Mouse (Mus musculus): ENCODE results near the gene Cnn3.

Cnn3 gene

GRCm38 (mm10) chr3:121490941-121491340, 64.6 kb downstream of the Cnn3 start:
- no peak for DNase-seq (ENCODE audit: low read depth, low spot score)

- no peak for DNase-seq (ENCODE audit: low read depth, low spot score)
Measured at GRCm38 (mm10) chr3:121492026-121492425, 65.7 kb downstream of the Cnn3 start.

DNA sequence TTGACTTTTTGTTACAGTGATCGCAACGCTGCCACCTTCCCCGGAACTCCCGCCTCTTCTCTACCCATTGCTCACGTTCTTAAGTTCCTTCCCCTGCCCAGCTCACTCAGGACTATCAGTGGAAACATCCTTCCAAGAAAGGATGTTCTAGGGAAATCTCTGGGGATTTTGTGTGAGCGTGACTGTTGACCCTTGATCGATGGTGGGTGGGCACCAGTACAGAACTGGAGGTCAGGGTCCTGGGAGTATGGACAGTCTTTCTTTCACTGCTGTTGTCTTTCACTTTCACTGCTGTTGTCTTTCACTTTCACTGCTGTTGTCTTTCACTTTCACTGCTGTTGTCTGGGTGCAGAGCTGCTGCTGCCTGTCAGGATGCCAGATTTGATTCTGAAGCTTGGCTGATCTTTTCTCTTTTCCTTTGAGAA, 67.7 kb downstream of the Cnn3 start:
- peak; percentile 77 for DNase-seq (ENCODE audit: low read depth, low spot score)

- DNase-seq (ENCODE audit: low read depth, low spot score): peak; percentile 85
Measured at GRCm38 (mm10) chr3:121500225-121500624, 73.9 kb downstream of the Cnn3 start.

- DNase-seq (ENCODE audit: low read depth, low spot score): no peak
Measured at GRCm38 (mm10) chr3:121500734-121501133, 74.4 kb downstream of the Cnn3 start.

GRCm38 (mm10) chr3:121504927-121505487, 78.7 kb downstream of the Cnn3 start:
- DNase-seq (ENCODE audit: low read depth, low spot score): no peak

DNA sequence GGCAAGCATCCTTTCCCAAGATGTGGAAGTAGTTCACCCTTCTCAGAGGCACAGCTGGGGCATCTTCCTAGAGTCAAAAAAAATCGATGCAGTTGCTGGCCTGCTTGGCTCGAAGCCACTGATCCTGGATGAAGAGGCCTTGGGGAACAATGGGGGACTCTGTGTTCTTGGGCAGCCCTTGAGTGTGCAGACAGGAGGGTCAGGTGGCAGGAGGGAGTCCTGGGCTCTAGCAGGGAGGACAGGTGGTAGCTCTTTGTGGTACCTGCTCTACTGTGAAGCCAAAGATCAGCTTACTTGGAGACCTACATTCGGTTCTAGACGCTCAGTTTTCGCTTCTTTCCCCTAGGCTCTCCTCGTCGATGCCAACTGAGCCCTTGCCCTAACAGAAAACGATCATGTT, 79.9 kb downstream of the Cnn3 start:
- no peak for DNase-seq (ENCODE audit: low read depth, low spot score)

DNA sequence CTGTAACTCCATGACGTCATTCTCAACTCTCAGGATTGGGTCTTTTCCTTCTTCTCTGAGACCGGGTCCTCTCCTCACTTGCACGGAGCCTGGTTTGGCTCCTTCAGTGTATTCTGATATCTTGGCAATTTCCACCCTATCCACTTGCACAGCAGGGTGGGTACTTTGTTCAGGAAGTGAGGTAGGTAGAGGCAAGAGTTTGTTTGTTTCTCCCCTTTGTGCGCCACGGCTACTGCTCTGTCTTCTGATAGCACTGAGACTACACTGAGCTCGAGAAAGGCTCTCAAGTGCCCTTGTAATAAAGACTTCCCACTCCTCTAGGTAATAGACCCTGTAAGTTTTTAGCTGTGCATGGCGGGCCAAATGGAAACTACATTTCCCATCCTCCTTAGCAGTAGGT, 80.5 kb downstream of the Cnn3 start:
- no peak for DNase-seq (ENCODE audit: low read depth, low spot score)

DNA sequence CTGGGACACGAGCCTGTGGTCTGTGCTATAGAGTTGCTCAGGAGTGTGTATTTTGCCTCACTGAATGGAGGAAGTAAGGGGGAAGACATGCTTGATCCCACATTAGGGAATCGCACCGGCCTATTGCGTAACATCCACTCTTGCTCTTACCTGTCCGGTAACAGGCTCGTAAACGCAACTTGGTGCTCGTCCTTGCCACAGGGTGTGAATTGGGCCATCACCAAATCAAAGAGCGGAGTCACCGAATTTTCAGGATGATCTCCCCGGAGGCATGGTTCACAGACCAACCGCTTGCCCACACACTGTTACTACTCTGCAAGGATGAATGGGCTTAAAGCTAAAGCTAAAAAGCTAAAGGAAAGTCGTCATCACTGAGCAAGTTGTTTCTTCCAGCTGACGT, 81.4 kb downstream of the Cnn3 start:
- DNase-seq (ENCODE audit: low read depth, low spot score): no peak
